Mouse (Mus musculus) liver, embryonic 14.5 days (tissue): ENCODE measurements at regions not wholly inside any gene's neighbourhood (a gene's known extent, or its start where the extent isn't known, plus 50 kb on each side); places are given as distances from the start of the nearest gene placed in this dataset.

Experiments
- ATAC-seq: fragments of 200-750 bp; cut with Nextera tagmentation; 2 replicates; pipeline ENCODE4 v1.8.0; 2017; ENCODE audit warnings: moderate number of reproducible peaks, mild to moderate bottlenecking, moderate library complexity; ENCODE audit not compliant: insufficient read depth
- DNase-seq, 3 experiments: peaks; one replicate each; pipeline ENCODE4 v3.0.0-alpha.2; 2012 to 2013; ENCODE audit warnings: low read depth in 3 of 3, low spot score in 3 of 3
- H3K27ac ChIP-seq: fragments of 300-500 bp; sonication (generic); 2 replicates; pipeline ENCODE4 v1.5.1; 2014; ENCODE audit warnings: moderate library complexity, mild to moderate bottlenecking, control low read depth, inconsistent platforms
- H3K27me3 ChIP-seq: fragments of 300-500 bp; sonication (generic); 2 replicates; pipeline ENCODE4 v1.6.1; 2014; ENCODE audit warnings: mild to moderate bottlenecking, low read length, moderate library complexity; ENCODE audit not compliant: control insufficient read depth, insufficient read depth
- H3K36me3 ChIP-seq: fragments of 300-500 bp; sonication (generic); replicated peaks from 2 replicates; pipeline ENCODE4 v1.6.1; 2014; ENCODE audit warnings: low read depth; ENCODE audit not compliant: control insufficient read depth, insufficient read depth
- H3K4me1 ChIP-seq, 2 experiments: fragments of 200-500 bp in 1 of 2; fragments of 300-500 bp in 1 of 2; sonication (generic) in 1 of 2; replicated peaks; 2 replicates each; pipeline ENCODE4 v1.6.1; 2012 to 2014; ENCODE audit warnings: antibody characterized with exemption in 1 of 2, inconsistent platforms in 1 of 2, low read length in 1 of 2; ENCODE audit not compliant: control insufficient read depth in 2 of 2, insufficient read depth in 2 of 2
- H3K4me2 ChIP-seq: fragments of 300-500 bp; sonication (generic); 2 replicates; pipeline ENCODE4 v1.6.1; 2014; ENCODE audit warnings: low read depth, mild to moderate bottlenecking, control low read depth, moderate library complexity
- H3K4me3 ChIP-seq, 2 experiments: fragments of 200-500 bp in 1 of 2; fragments of 300-500 bp in 1 of 2; sonication (generic) in 1 of 2; 2 replicates each; pipeline ENCODE4 v1.5.1; 2012 to 2014; ENCODE audit warnings: low read depth in 2 of 2, low read length in 2 of 2, mild to moderate bottlenecking in 2 of 2, control low read depth in 1 of 2, inconsistent platforms in 1 of 2, moderate library complexity in 1 of 2; ENCODE audit not compliant: insufficient read depth in 1 of 2
- H3K9ac ChIP-seq: fragments of 300-500 bp; sonication (generic); replicated peaks from 2 replicates; pipeline ENCODE4 v1.6.1; 2014; ENCODE audit warnings: mild to moderate bottlenecking, control low read depth, moderate library complexity
- H3K9me3 ChIP-seq: fragments of 300-500 bp; sonication (generic); 2 replicates; pipeline ENCODE4 v1.6.1; 2016; ENCODE audit warnings: low read length, mixed read lengths; ENCODE audit not compliant: control insufficient read depth
- CTCF ChIP-seq: IDR thresholded peaks from 2 replicates; pipeline ENCODE4 v1.5.1; 2016; ENCODE audit warnings: antibody characterized with exemption, low read depth, control low read depth
- EP300 ChIP-seq: IDR thresholded peaks from 2 replicates; pipeline ENCODE4 v1.6.1; 2016; ENCODE audit warnings: antibody characterized with exemption, low read depth
- WGBS: fragments of 180-500 bp; shearing (Covaris S2); extraction: QIAGEN DNeasy Blood & Tissue Kit; methylation state at CpG from one replicate; pipeline ENCODE4 v1.1.7; 2014; ENCODE audit not compliant: insufficient replicate concordance; 5-methylcytosine and 5-hydroxymethylcytosine counted together

- Histone ChIP-seq H3K4me2 (no peak overlapping the region), H3K4me1 (no peaks in the 10 kb centered on the region), H3K4me3 (no peak overlapping the region), H3K9me3 (no peaks in the 10 kb centered on the region), H3K27ac (no peak overlapping the region), H3K27me3 (no peaks in the 10 kb centered on the region), H3K36me3 (no peaks in the 10 kb centered on the region), H3K9ac (no peak overlapping the region)
- WGBS: 44% methylated on average over 3 of the region's 3 CpGs
- DNase-seq (no peak), ATAC-seq (no peak)
- TF ChIP-seq CTCF: no peak
- TF ChIP-seq EP300: no peak
These were observed 2032.9 kb upstream of the Cdh20 start for GRCm38 (mm10) chr1:102735392-102735791.

- no peak overlapping the region for H3K4me2 ChIP-seq
- H3K36me3 ChIP-seq: no peaks in the 10 kb centered on the region
- no peaks in the 10 kb centered on the region for H3K4me1 ChIP-seq
- DNase-seq (no peak), ATAC-seq (no peak)
- H3K27me3 ChIP-seq: no peaks in the 10 kb centered on the region
- H3K9ac ChIP-seq: no peak overlapping the region
- no peak overlapping the region for H3K4me3 ChIP-seq
- TF ChIP-seq CTCF (no peak), EP300 (no peak)
- H3K27ac ChIP-seq: no peak overlapping the region
- WGBS: 67% methylated on average over 1 of the region's 1 CpGs
- H3K9me3 ChIP-seq: no peaks in the 10 kb centered on the region
These were observed 2010.4 kb upstream of the Cdh20 start for GRCm38 (mm10) chr1:102757941-102758340.
